Mouse (Mus musculus) embryonic facial prominence, embryonic 10.5 days (tissue): Measurements from ENCODE around the gene Ccr5. TPM values are rescaled to one million over a fixed set of nuclear protein-coding genes. Genes with fewer than 3 reads are reported as not detected.
"Not testable (repeated sequence)": the region's sequence is repeated elsewhere in the genome, so short reads cannot be mapped to it uniquely, and the experiment has no call there.

ENCODE experiments used
- DNase-seq: peaks from one replicate; pipeline ENCODE4 v3.0.0-alpha.2; 2017; ENCODE audit warnings: low spot score
- H3K27ac ChIP-seq: fragments of 300-500 bp; sonication (generic); replicated peaks from 2 replicates; pipeline ENCODE4 v1.5.1; 2016; ENCODE audit warnings: mild to moderate bottlenecking
- H3K27me3 ChIP-seq: fragments of 300-500 bp; sonication (generic); replicated peaks from 2 replicates; pipeline ENCODE4 v1.6.1; 2016; ENCODE audit warnings: low read depth, mild to moderate bottlenecking; ENCODE audit not compliant: poor library complexity, severe bottlenecking
- H3K36me3 ChIP-seq: fragments of 300-500 bp; sonication (generic); replicated peaks from 2 replicates; pipeline ENCODE4 v1.6.1; 2016; ENCODE audit warnings: mild to moderate bottlenecking, moderate library complexity
- H3K4me1 ChIP-seq: fragments of 300-500 bp; sonication (generic); 2 replicates; pipeline ENCODE4 v1.6.1; 2016
- H3K4me3 ChIP-seq: fragments of 300-500 bp; sonication (generic); 2 replicates; pipeline ENCODE4 v1.5.1; 2016; ENCODE audit warnings: mild to moderate bottlenecking, moderate library complexity
- H3K9me3 ChIP-seq: fragments of 300-500 bp; sonication (generic); 2 replicates; pipeline ENCODE4 v1.6.1; 2016; ENCODE audit warnings: mild to moderate bottlenecking
- WGBS: fragments of 180-500 bp; shearing (Covaris S2); methylation state at CpG from one replicate; pipeline ENCODE4 v1.1.7; 2016; 5-methylcytosine and 5-hydroxymethylcytosine counted together
- polyA plus RNA-seq: library from polyadenylated mRNA; unstranded; fragments of >200 nt; fragmentation: Nextera tagmentation; extraction: Ambion mirVana; gene quantifications from 2 replicates; pipeline ENCODE4 v1.2.1, GENCODE M21; 2016

The Ccr5 gene
- polyA plus RNA-seq, 1 experiment from 2014 or later: 0.42 TPM

DNA sequence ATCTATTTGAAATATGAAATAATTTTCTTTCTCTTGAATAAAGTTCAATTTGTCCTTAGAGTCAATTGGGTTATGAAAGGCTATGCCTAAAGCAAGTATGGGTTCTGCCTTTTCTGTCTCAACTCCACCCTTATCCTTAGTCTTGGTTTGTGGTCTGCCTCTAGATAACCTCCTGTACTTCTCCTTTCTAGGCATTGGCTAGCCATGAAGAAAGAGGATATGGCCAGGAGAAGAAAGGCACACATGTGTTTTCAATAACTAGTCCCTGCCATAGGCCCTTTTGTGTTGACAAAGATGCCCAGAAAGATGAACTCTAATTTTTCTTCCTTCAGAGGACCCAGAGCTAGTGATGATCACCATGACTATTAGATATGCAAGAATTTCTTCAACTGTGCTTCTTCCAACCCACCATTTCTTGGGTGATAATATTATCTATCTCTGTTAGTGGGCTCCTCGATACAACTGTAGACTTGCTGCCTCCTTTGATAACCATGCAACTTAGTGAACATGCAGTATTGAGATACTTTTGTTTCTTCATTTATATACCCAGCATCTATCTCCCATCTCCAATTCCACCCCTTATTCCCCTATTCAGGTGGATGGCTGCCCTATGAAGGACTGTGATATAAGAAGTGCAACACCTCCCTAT is 8.6 kb upstream of the Ccr5 start:
- no peaks in the 10 kb centered on the region for H3K9me3 ChIP-seq

DNA sequence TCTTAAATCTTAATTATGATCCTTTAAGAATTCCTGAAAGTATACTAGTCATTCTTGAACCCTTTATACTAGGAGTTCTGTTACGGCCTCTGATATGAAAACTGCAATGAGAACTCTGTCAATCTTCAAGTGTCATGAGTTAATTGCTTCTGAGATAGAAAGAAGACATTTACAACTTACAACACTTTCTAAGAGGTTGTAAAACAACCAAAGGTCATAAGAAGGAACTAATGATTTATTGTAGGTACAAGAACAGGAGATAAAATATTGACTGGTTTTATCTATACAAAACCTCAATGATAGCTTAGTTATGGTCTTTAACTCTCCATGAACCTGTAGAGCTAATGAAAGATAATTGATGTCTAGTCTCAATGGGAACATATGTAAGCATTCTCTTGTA is 7.6 kb upstream of the Ccr5 start:
- H3K27me3 ChIP-seq: no peaks in the 10 kb centered on the region
- WGBS: 85% methylated on average over 1 of the region's 1 CpGs
- no peaks in the 10 kb centered on the region for H3K4me1 ChIP-seq
- H3K27ac ChIP-seq: no peak overlapping the region
- H3K4me3 ChIP-seq: no peak overlapping the region
- DNase-seq: no peak
- no peaks in the 10 kb centered on the region for H3K36me3 ChIP-seq
- no peaks in the 10 kb centered on the region for H3K9me3 ChIP-seq

More for the DNA sequence above, 8.6 kb upstream of the Ccr5 start:
- Histone ChIP-seq H3K36me3 (no peaks in the 10 kb centered on the region), H3K4me1 (no peaks in the 10 kb centered on the region), H3K4me3 (no peak overlapping the region), H3K27ac (no peak overlapping the region), H3K27me3 (no peaks in the 10 kb centered on the region)
- 96% methylated on average over 1 of the region's 1 CpGs for WGBS
- DNase-seq: no peak

- WGBS: 96% methylated on average over 1 of the region's 1 CpGs
- Histone ChIP-seq H3K4me1 (no peaks in the 10 kb centered on the region), H3K27me3 (no peaks in the 10 kb centered on the region)
Observed at GRCm38 (mm10) chr9:124118489-124118888, 2.9 kb upstream of the Ccr5 start.

DNA sequence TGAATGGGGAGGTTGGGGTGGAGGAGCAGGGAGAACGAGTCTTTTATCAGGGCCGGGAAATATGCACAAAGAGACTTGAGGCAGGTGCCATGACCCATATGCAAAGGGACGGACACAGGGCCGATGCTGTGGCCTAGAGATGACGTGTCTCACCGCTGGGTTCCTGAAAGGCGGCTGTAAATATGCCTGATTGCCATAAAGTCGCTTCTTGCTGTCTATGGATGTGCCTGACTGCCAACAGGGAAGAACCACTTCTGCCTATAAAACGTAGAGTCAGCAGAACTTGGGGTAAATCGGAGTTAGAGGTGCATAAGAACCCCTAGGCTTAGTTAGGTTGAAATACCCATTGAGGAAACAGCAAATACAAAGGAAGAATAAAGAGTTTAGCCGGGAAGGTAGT is 4.2 kb downstream of the Ccr5 start:
- Histone ChIP-seq H3K27ac (no peak overlapping the region), H3K4me3 (no peak overlapping the region), H3K9me3 (no peaks in the 10 kb centered on the region), H3K36me3 (no peaks in the 10 kb centered on the region), H3K27me3 (no peaks in the 10 kb centered on the region), H3K4me1 (no peaks in the 10 kb centered on the region)
- 88% methylated on average over 11 of the region's 11 CpGs for WGBS
- no peak for DNase-seq

More at GRCm38 (mm10) chr9:124118489-124118888, 2.9 kb upstream of the Ccr5 start:
- no peaks in the 10 kb centered on the region for H3K36me3 ChIP-seq
- DNase-seq: no peak
- no peak overlapping the region for H3K27ac ChIP-seq
- no peak overlapping the region for H3K4me3 ChIP-seq
- H3K9me3 ChIP-seq: no peaks in the 10 kb centered on the region

- WGBS: 51% methylated on average over 5 of the region's 5 CpGs
- Histone ChIP-seq H3K4me3 (no peak overlapping the region), H3K4me1 (no peaks in the 10 kb centered on the region), H3K27ac (no peak overlapping the region), H3K9me3 (no peaks in the 10 kb centered on the region), H3K36me3 (no peaks in the 10 kb centered on the region), H3K27me3 (no peaks in the 10 kb centered on the region)
- DNase-seq: no peak
Observed at GRCm38 (mm10) chr9:124126373-124126772, 5.0 kb downstream of the Ccr5 start.

DNA sequence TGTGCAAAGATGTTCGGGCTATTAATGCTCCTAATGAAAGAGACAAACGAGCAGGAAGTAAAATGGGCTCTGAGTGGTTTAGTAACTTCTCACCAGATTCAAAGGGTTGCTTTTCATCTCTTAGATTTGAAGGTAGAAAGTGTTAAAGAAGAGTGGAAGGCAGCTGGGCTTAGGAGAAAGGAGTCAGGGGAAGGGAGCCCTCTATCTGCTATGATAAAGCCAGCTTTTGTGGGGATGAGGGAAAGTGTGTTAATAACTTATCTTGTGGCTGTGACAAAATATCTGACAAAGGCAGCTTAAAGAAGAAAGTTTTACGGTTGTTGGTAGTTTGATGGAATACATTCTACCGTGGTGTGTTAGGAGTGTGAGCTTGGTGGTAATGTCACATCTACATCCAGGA is 6.1 kb downstream of the Ccr5 start:
- WGBS: 73% methylated on average over 4 of the region's 4 CpGs
- Histone ChIP-seq H3K27ac (no peak overlapping the region; the same call in 1 of the 2 replicates), H3K4me3 (no peak overlapping the region), H3K9me3 (no peaks in the 10 kb centered on the region), H3K4me1 (no peaks in the 10 kb centered on the region), H3K36me3 (no peaks in the 10 kb centered on the region), H3K27me3 (no peaks in the 10 kb centered on the region)
- no peak for DNase-seq

DNA sequence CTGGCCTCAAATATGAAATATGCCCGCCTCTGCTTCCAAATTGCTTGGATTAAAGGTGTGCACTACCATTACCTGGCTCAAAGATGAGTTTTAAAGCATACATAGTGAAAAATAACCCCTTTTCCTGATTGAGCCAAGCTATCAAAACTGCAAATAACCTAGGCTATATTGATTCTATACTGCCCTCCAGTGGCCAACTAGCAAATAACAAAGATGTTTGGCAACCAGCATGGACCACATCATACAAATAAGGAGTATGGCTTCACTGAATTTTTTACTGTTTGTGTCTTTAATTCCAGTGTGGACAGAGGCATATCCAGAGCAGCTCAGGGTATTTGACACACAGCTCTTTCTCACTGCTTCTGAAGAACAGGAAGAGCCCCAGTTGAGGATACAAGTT is 7.0 kb downstream of the Ccr5 start:
- Histone ChIP-seq H3K4me1 (no peaks in the 10 kb centered on the region), H3K36me3 (no peaks in the 10 kb centered on the region), H3K27me3 (no peaks in the 10 kb centered on the region), H3K9me3 (no peaks in the 10 kb centered on the region), H3K27ac (no peak overlapping the region), H3K4me3 (no peak overlapping the region)
- peak; percentile 15 for DNase-seq
- WGBS: 4% methylated on average over 1 of the region's 1 CpGs

- H3K27me3 ChIP-seq, H3K27ac ChIP-seq, H3K4me1 ChIP-seq, DNase-seq, H3K4me3 ChIP-seq, H3K9me3 ChIP-seq, H3K36me3 ChIP-seq: not testable (repeated sequence)
- WGBS: 67% methylated on average over 2 of the region's 2 CpGs
Observed at GRCm38 (mm10) chr9:124132899-124133298, 11.6 kb downstream of the Ccr5 start.

DNA sequence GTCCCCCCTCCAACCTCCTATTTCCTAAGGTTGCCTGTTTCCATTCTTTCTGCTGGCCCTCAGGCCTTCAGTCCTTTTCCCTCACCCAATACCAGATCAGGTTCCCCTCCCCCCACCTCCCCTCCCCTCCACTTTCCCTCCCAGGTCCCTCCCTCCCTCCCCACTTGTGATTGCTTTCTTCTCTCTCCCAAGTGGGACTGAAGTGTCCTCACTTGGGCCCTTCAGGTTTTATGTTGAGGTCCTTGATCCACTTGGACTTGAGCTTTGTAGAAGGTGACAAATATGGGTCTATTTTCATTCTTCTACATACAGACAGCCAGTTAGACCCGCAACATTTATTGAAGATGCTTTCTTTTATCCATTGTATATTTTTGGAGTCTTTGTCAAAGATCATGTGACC is 13.6 kb downstream of the Ccr5 start:
- H3K9me3 ChIP-seq, DNase-seq, H3K27ac ChIP-seq, H3K4me3 ChIP-seq, H3K36me3 ChIP-seq, H3K27me3 ChIP-seq: not testable (repeated sequence)
- H3K4me1 ChIP-seq: peaks cover 10% of the 10 kb centered on the region
- 84% methylated on average over 1 of the region's 1 CpGs for WGBS

- Histone ChIP-seq H3K27me3 (no peaks in the 10 kb centered on the region), H3K9me3 (no peaks in the 10 kb centered on the region), H3K4me1 (peaks cover 10% of the 10 kb centered on the region), H3K27ac (no peak overlapping the region), H3K4me3 (no peak overlapping the region), H3K36me3 (no peaks in the 10 kb centered on the region)
- no peak for DNase-seq
- WGBS: 72% methylated on average over 11 of the region's 11 CpGs
Observed at GRCm38 (mm10) chr9:124137619-124138018, 16.3 kb downstream of the Ccr5 start.

GRCm38 (mm10) chr9:124138055-124138775 is 16.9 kb downstream of the Ccr5 start:
- H3K36me3 ChIP-seq: no peaks in the 10 kb centered on the region
- 54% methylated on average over 4 of the region's 4 CpGs for WGBS
- DNase-seq: no peak
- no peak overlapping the region for H3K27ac ChIP-seq
- H3K4me1 ChIP-seq: peaks cover 10% of the 10 kb centered on the region
- H3K27me3 ChIP-seq: no peaks in the 10 kb centered on the region
- H3K9me3 ChIP-seq: no peaks in the 10 kb centered on the region
- no peak overlapping the region for H3K4me3 ChIP-seq

DNA sequence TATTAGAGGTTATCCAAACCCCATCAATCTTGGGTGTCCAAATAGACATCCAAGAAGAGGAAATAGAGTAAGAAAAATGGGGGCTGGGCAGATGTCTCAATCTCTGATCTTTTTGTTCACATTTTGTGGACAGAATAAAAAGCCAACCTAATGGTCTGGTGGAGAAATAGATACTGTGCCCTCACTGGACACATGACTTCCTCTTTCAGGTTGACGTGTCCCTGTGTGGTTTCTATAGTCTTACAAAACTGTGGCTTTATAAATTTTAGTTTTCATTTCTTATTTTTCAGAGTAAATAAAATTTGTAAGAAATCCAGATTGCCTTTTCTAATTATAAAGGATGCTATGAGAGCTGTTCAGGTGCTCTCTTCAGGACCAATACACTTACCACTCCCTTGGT is 22.3 kb downstream of the Ccr5 start:
- 87% methylated on average over 1 of the region's 1 CpGs for WGBS
- Histone ChIP-seq H3K9me3 (no peaks in the 10 kb centered on the region), H3K27ac (no peak overlapping the region), H3K36me3 (no peaks in the 10 kb centered on the region), H3K4me1 (no peaks in the 10 kb centered on the region), H3K4me3 (no peak overlapping the region), H3K27me3 (no peaks in the 10 kb centered on the region)
- DNase-seq: no peak

- Histone ChIP-seq H3K27me3 (no peaks in the 10 kb centered on the region), H3K27ac (no peak overlapping the region), H3K9me3 (no peaks in the 10 kb centered on the region), H3K36me3 (no peaks in the 10 kb centered on the region), H3K4me3 (no peak overlapping the region), H3K4me1 (no peaks in the 10 kb centered on the region)
- no peak for DNase-seq
Observed at GRCm38 (mm10) chr9:124146307-124146706, 25.0 kb downstream of the Ccr5 start.
